Mouse (Mus musculus) hindlimb bud, embryonic 11.5 days (tissue): ENCODE results near the gene Pwwp2b.

Experiments
- DNase-seq: peaks from one replicate; pipeline ENCODE4 v3.0.0-alpha.2; 2012; ENCODE audit warnings: low read depth, low spot score; ENCODE audit errors: extremely low spot score

Pwwp2b gene

DNA sequence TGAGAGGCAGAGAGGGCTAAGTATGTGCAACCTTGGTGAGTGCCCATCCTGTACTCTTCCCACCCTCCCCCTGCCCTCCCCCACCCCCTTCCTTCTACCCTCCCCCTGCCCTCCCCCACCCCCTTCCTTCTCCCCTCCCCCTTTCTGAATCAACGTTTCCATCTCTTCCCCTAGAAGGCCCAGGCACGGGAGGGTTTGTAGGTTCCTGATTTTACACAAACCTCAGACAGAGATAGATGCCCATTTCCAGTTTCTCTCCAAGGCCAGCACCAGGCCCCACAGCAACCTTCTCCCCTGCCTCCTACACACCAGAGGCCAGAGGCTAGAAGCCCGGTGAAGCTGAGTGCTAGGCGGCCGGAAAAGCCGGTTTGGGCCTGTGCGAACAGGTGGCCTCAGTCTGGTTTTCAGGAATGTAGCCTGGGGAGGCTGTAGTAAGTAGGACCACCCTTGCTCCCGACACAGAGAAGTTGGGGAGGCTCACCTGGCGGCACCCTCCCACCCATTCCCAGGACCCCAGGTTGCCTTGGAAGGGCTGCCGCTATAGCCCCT is 48.3 kb downstream of the Pwwp2b start:
- DNase-seq = no peak

DNA sequence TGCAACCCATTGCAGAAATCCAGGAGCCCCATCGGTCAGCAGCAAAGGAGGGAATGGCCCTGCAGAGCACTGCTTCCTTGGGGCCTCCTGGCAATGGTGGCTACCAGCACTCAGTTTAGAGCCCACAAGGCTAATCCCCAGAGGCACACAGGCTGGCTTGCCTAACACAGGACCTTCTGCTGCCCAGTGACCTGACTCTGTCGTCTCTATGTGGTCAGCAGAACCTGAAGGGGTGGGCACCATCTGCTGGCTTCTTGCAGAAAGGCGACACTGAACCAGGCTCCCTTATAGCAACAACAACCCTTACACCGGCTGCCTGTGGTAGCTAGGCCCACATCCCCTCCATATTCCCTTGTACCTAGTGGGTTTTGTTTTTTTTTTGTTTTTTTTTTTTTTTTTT is 50.2 kb downstream of the Pwwp2b start:
- DNase-seq = no peak

DNA sequence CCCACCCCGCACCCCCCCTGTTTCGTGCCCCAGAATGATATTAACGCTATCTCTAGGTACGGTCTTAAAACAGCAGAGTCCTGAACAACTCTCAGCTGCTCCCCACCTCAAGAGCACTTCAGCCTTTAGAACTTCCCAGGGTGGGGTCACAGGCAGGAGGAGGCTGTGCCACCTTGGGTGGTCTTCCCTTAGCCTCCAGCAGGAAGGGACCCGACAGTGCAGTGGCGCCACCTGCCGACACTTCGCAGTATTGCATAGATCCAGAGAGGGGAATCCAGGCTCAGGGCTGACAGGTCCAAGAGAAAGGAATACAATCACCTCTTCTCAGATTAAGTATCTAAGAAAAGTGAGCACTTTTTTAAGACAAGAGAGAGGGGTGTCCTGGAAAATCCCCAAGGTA is 51.1 kb downstream of the Pwwp2b start:
- peak; percentile 56 for DNase-seq

DNA sequence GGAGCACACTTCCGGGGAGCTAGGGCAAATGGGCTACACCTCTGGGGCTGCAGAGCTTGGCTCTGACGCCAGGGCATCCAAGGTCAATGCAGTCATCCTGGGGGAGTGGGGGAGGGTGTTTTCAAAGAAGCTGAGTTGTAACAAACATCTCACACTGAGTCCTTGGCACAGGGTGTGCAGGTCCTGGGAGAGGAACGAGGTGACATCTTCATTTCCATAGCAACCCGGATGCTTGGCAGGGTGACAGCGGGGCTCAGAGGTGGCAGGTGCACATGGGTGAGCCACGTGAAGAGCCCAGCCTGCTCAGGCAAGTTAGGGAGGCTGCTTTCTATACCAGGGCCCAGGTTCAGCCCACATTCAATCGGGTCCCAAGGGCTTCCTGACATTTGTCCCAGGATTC is 52.1 kb downstream of the Pwwp2b start:
- DNase-seq = no peak

DNA sequence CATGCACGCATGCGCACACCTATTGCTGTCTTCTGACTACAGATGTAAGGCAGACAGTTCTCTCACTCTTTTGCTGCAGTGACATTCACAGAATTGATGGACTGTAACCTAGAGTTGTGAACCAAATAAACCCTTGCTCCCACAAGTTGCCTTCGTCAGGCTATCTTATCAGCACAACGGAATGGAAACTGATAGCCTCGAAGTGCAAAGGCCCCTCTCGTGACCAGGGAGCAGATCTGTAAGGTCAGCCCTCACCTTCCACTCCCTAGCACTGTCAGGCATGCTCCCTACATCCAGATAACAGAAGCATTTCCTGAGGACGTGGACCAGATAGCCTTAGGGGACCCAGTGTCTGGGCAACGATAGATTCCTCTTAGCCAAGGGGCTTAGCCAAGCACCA is 53.2 kb downstream of the Pwwp2b start:
- no peak for DNase-seq

DNA sequence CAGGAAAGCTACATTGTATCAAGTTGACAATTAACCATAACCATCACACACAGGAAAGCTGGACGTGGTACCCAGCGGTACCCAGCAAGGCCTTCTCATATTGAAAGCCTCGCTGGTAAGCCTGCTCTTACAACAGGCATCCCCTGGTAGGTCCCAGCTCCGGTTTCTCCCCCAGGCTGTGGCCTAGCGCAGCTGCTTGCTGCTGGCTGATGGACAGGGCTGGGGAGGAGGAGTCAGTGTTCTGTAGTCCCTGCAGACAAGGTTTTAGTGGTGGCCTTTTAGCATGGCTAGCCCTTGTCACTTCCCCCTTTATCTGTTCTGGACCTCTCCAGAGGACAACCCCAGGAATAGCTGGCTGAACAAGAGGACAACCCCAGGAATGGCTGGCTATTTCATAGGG is 54.0 kb downstream of the Pwwp2b start:
- DNase-seq = no peak

DNA sequence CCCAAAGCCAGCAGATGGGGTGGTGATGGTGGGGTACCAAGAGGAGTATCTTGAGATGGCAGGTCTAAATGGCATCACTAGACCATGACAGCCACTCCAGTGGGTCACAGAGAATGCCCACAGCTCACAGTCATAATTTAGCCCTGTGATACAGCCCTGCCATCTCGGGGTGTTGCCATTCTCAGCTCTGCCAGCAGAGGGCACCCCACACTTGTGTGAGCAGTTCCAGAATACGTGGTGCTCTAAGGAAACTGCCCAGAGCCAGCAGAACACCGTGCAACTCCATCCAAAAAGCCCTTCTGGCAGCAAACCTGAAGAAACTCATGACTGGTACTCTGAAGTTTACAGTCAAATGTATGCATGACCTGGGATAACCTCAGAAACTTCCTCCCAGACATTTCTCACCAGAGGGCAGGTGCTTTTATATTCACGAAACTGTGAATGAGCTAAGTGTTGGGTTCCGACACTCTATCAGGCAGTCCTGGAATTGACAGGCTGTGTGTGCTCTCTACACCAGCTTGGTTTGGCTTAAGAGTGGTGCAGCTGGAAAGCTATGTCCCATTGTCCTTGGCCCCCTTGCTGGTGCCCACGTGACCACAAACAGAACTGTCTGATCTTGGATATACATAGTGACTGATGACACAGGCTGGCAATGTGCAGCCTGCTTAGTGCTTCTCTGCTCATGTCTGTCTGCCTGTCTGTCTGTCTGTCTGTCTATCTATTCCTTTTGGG is 55.2 kb downstream of the Pwwp2b start:
- DNase-seq = peak; percentile 52

DNA sequence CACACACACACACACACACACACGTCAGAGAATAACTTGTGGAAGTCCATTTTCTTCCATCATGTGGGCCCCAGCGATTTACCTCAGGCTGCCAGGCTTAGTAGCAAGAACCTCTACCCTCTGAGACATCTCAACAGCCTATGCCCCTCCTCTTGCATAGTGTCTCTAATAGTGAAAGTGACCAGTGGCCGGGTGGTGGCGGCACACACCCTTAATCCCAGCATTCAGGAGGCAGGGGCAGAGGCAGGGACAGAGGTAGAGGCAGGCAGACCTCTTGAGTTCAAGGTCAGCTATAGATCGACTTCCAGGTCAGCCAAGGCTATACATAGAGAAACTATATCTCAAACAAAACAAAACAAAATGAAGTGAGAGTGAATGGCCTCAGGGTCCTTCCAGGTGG is 56.0 kb downstream of the Pwwp2b start:
- no peak for DNase-seq

DNA sequence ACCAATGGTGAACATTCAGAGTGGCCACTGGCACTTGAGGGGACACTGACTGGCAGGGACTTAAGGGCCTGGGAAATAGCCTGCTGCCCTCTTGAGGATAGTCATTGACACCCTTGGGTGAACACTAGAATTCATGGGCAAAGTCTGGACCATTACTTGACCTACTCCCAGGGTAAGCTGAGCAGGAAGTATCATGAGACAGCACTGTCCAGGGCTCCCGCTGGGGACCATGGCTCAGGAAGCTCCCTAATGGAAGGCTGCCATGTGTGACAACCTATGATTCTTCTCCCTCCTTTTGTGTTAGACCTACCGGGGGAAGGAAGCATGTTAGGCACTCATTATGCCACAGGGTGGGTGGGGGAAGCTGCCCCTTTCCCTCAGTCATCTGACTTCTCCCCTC is 58.8 kb downstream of the Pwwp2b start:
- no peak for DNase-seq

DNA sequence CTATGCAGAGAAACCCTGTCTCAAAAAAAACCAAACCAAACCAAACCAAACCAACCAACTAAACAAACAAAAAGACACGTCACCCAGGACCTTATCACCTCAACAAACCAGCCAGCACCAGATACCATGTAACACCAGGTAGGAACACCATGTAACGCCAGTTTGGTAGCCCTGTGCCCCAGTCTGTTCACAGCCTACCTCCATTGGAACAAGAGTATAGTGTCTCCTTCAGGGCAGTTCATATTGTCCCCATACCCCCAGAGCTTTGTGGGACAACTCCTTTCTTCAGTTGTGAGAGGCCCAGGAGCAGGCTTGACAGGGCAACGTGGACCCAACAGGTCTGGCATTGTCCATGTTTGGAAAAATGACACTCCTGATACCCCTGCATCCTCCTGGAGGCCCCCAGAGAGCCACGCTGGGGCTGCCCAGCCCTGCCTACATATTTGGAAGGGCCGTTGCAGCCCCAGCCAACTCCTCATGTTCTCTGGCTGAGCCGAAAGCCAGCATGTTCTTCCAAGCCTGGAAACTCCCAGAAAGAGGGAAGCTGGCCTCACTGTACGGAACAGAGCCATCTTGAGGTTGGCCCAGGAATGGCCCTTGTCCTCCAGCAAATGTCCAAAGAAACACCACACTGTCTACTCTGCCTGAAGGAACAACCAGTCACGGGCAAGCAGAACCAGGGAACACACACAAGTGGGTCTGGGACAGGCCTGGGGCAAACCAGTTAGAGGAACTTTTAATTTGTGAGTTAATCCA is 60.0 kb downstream of the Pwwp2b start:
- DNase-seq = no peak

DNA sequence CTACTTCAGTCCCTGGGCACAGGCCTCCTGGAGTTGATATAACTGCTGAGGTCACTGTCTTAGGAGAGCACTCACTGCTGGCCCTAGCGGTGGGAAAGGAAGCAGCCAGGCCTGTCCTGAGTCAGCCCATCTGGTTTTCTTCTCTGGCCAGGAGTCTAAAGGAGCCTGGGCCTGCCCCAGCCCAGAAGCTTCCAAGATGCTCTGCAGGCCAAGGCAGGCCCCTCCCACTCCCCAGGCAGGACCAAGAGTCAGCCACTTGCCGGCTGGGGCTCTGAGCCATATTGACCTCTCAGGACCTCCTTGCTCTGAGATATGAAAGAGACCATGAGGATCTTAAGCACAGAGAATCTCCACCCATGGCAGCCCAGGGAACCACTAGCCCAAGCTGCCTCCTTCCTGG is 60.8 kb downstream of the Pwwp2b start:
- no peak for DNase-seq

DNA sequence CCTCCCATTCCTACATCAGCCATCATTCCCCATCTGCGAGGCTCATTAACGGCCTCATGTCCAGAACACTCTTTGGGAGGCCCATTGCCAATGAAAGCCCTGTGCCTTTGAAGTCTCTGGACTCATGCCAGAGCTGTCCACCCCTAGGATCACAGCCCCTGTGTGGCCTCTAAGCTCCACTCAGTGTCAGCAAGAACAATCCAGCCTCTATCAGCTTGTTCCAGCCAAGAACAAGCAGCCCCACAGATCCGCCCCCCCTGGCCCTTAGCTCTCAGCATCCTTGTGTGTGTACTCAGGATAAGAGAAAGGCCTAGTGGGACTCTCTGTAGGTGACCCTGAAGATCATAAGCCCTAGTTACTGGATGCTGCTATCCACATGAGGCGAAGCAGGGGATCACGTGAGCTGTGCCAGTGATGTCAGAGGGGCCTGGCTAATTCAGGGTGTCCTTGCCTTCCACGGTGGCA is 62.2 kb downstream of the Pwwp2b start:
- no peak for DNase-seq

DNA sequence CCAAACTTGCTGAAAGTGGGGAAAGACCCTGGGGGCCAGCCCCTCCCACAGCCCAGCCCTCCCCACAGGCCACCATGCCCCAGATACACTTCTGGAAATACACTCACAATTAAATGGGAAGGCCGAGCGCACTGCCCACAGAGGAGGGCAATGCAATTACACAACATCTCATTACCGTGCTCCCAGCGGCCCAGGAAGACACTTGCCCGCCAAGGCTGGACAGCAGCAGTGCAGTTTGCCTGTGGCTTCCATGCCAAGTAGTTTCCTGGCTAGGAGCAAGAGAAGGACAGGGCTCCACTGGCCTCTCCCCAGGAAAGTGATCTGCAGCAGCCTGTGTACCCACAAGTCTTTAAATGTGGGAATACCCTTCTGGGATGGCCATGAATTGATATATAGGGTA is 64.4 kb downstream of the Pwwp2b start:
- no peak for DNase-seq

DNA sequence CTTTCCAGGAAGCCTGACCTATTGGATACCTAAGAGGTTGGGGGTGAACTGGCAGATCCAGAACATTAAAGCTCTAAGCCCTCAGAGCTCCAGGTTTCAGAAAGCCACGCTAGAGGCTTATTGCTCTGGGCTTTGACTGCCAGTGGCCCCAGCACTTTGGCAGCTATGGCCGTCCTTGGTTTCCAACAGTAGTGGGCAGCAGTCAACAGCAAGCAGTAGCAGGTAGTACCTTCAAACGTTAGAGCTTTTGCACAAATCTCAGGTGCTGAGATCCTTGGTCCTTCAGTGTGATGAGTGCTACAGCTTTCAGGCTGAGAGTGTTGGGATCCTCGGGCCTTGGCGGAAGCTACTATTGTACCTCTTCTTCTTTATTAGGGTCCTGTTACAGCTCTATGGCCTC is 65.1 kb downstream of the Pwwp2b start:
- DNase-seq = no peak

DNA sequence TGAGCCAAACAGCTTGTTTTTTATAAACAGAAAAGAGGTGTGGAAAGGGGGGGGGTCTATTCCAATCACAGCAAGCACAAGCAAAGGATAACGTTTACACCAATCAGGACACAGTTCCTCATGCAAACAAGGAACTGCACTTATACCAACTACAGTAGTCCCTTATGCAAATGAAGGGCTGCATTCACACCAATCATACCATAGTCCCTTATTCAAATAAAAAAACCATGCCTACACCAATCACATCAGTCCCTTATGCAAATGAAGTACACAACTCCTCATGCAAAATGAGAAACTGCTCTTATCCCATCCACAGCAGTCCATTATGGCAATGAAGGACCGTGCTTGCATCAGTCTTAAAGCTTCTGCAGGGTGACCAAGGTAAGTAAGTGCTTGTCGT is 66.4 kb downstream of the Pwwp2b start:
- DNase-seq = no peak

DNA sequence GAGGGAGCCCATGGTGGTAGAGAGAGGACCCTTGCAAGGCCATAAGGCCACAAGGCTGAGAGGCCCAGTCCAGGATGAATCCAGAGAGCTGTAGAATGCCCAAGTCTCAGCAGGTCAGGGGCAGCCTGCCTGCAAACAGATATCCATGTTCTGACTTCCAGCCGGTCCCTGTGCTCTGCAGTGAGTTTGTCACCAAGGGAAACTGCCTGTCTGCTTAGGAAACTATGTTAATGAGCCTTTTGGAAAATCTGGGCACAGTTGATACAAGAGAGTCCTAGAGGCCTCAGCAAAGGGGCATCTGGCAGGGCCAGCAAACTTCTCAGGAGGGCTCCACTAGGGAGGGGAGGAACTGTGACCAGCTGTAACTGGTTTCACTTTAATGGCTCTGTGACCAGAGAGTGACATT is 70.7 kb downstream of the Pwwp2b start:
- no peak for DNase-seq
